Mouse (Mus musculus): Measurements from ENCODE around the gene Noa1. TPM values are rescaled to one million over a fixed set of nuclear protein-coding genes. Genes with fewer than 3 reads are reported as not detected.

Gene Noa1
- polyA plus RNA-seq, 1 experiment = 20.2 TPM

- Histone ChIP-seq H3K79me2 (ENCODE audit: control insufficient read depth, insufficient read depth) (peaks cover 33% of the 10 kb centered on the region), H3K4me3 (no peak overlapping the region), H3K4me2 (ENCODE audit: low read depth) (no peak overlapping the region), H3K36me3 (ENCODE audit: control insufficient read depth, insufficient read depth) (peaks cover 27% of the 10 kb centered on the region), H3ac (ENCODE audit: control insufficient read depth, insufficient read length) (no peak overlapping the region), H3K27me3 (ENCODE audit: control insufficient read depth, insufficient read depth, insufficient read length) (no peaks in the 10 kb centered on the region)
- TF ChIP-seq MYOD1 (IDR thresholded peaks at IDR 0.05; ENCODE audit: control insufficient read depth in 1 of 3, insufficient read length in 2 of 3, low read depth in 2 of 3) = no peak
- no peak for TF ChIP-seq TCF3 (IDR thresholded peaks at IDR 0.05; ENCODE audit: insufficient read length, low read depth)
- no peak for TF ChIP-seq REST (IDR thresholded peaks at IDR 0.05; ENCODE audit: insufficient read depth, insufficient read length)
- TF ChIP-seq POLR2AphosphoS2 (IDR thresholded peaks at IDR 0.05; ENCODE audit: insufficient read length, low read depth) = no peak
- TF ChIP-seq TCF12 (IDR thresholded peaks at IDR 0.05; ENCODE audit: insufficient read depth, poor library complexity, severe bottlenecking) = no peak
- TF ChIP-seq CEBPB (IDR thresholded peaks at IDR 0.05; ENCODE audit: insufficient read depth, poor library complexity, severe bottlenecking) = no peak
- TF ChIP-seq MYOG (IDR thresholded peaks at IDR 0.05; ENCODE audit: control insufficient read depth in 1 of 3, insufficient read depth in 1 of 3, insufficient read length in 2 of 3, low read depth in 2 of 3) = no peak
- no peak for TF ChIP-seq E2F4 (IDR thresholded peaks at IDR 0.05; ENCODE audit: insufficient read depth)
- no peak for TF ChIP-seq POLR2A (IDR thresholded peaks at IDR 0.05; ENCODE audit: insufficient read length, low read depth)
- no peak for TF ChIP-seq SRF (IDR thresholded peaks at IDR 0.05; ENCODE audit: control insufficient read depth, insufficient read length, low read depth)
- TF ChIP-seq MAX (IDR thresholded peaks at IDR 0.05; ENCODE audit: low read depth) = no peak
- TF ChIP-seq USF1 (IDR thresholded peaks at IDR 0.05; ENCODE audit: low read depth) = no peak
Observed at GRCm38 (mm10) chr5:77277204-77277603, 32.7 kb downstream of the Noa1 start.

- H3K4me3 ChIP-seq = no peak overlapping the region
- no peak overlapping the region for H3ac ChIP-seq (ENCODE audit: control insufficient read depth, insufficient read length)
- peaks cover 42% of the 10 kb centered on the region for H3K79me2 ChIP-seq (ENCODE audit: control insufficient read depth, insufficient read depth)
- H3K4me2 ChIP-seq (ENCODE audit: low read depth) = no peak overlapping the region
- peaks cover 27% of the 10 kb centered on the region for H3K36me3 ChIP-seq (ENCODE audit: control insufficient read depth, insufficient read depth)
- H3K27me3 ChIP-seq (ENCODE audit: control insufficient read depth, insufficient read depth, insufficient read length) = no peaks in the 10 kb centered on the region
- TF ChIP-seq POLR2A (IDR thresholded peaks at IDR 0.05; ENCODE audit: insufficient read length, low read depth) (no peak), E2F4 (IDR thresholded peaks at IDR 0.05; ENCODE audit: insufficient read depth) (no peak), CEBPB (IDR thresholded peaks at IDR 0.05; ENCODE audit: insufficient read depth, poor library complexity, severe bottlenecking) (no peak), TCF3 (IDR thresholded peaks at IDR 0.05; ENCODE audit: insufficient read length, low read depth) (no peak)
Observed at GRCm38 (mm10) chr5:77275950-77276349, 33.9 kb downstream of the Noa1 start.

- Histone ChIP-seq H3K79me2 (ENCODE audit: control insufficient read depth, insufficient read depth) (peaks cover 67% of the 10 kb centered on the region), H3K4me3 (no peak overlapping the region), H3K27me3 (ENCODE audit: control insufficient read depth, insufficient read depth, insufficient read length) (no peaks in the 10 kb centered on the region), H3K36me3 (ENCODE audit: control insufficient read depth, insufficient read depth) (peaks cover 34% of the 10 kb centered on the region), H3K4me2 (ENCODE audit: low read depth) (no peak overlapping the region), H3ac (ENCODE audit: control insufficient read depth, insufficient read length) (no peak overlapping the region)
- no peak for TF ChIP-seq MAX (IDR thresholded peaks at IDR 0.05; ENCODE audit: low read depth)
- no peak for TF ChIP-seq SRF (IDR thresholded peaks at IDR 0.05; ENCODE audit: control insufficient read depth, insufficient read length, low read depth)
- TF ChIP-seq TCF12 (IDR thresholded peaks at IDR 0.05; ENCODE audit: insufficient read depth, poor library complexity, severe bottlenecking) = no peak
- TF ChIP-seq REST (IDR thresholded peaks at IDR 0.05; ENCODE audit: insufficient read depth, insufficient read length) = no peak
- TF ChIP-seq MYOG (IDR thresholded peaks at IDR 0.05; ENCODE audit: control insufficient read depth in 1 of 3, insufficient read depth in 1 of 3, insufficient read length in 2 of 3, low read depth in 2 of 3) = no peak
- TF ChIP-seq CEBPB (IDR thresholded peaks at IDR 0.05; ENCODE audit: insufficient read depth, poor library complexity, severe bottlenecking) = no peak
- TF ChIP-seq MYOD1 (IDR thresholded peaks at IDR 0.05; ENCODE audit: control insufficient read depth in 1 of 3, insufficient read length in 2 of 3, low read depth in 2 of 3) = no peak
- no peak for TF ChIP-seq POLR2A (IDR thresholded peaks at IDR 0.05; ENCODE audit: insufficient read length, low read depth)
- no peak for TF ChIP-seq POLR2AphosphoS2 (IDR thresholded peaks at IDR 0.05; ENCODE audit: insufficient read length, low read depth)
- TF ChIP-seq E2F4 (IDR thresholded peaks at IDR 0.05; ENCODE audit: insufficient read depth) = no peak
- TF ChIP-seq TCF3 (IDR thresholded peaks at IDR 0.05; ENCODE audit: insufficient read length, low read depth) = no peak
- TF ChIP-seq USF1 (IDR thresholded peaks at IDR 0.05; ENCODE audit: low read depth) = no peak
Observed at GRCm38 (mm10) chr5:77273151-77273550, 36.7 kb downstream of the Noa1 start.

- no peak for TF ChIP-seq SRF (IDR thresholded peaks at IDR 0.05; ENCODE audit: control insufficient read depth, insufficient read length, low read depth)
- TF ChIP-seq MAX (IDR thresholded peaks at IDR 0.05; ENCODE audit: low read depth) = no peak
- no peak for TF ChIP-seq USF1 (IDR thresholded peaks at IDR 0.05; ENCODE audit: low read depth)
- TF ChIP-seq MYOG (IDR thresholded peaks at IDR 0.05; ENCODE audit: control insufficient read depth in 1 of 3, insufficient read depth in 1 of 3, insufficient read length in 2 of 3, low read depth in 2 of 3) = no peak
- TF ChIP-seq E2F4 (IDR thresholded peaks at IDR 0.05; ENCODE audit: insufficient read depth) = no peak
- no peak for TF ChIP-seq TCF12 (IDR thresholded peaks at IDR 0.05; ENCODE audit: insufficient read depth, poor library complexity, severe bottlenecking)
- no peak for TF ChIP-seq POLR2A (IDR thresholded peaks at IDR 0.05; ENCODE audit: insufficient read length, low read depth)
- no peak for TF ChIP-seq MYOD1 (IDR thresholded peaks at IDR 0.05; ENCODE audit: control insufficient read depth in 1 of 3, insufficient read length in 2 of 3, low read depth in 2 of 3)
- no peak for TF ChIP-seq CEBPB (IDR thresholded peaks at IDR 0.05; ENCODE audit: insufficient read depth, poor library complexity, severe bottlenecking)
- TF ChIP-seq TCF3 (IDR thresholded peaks at IDR 0.05; ENCODE audit: insufficient read length, low read depth) = no peak
- TF ChIP-seq REST (IDR thresholded peaks at IDR 0.05; ENCODE audit: insufficient read depth, insufficient read length) = no peak
- TF ChIP-seq POLR2AphosphoS2 (IDR thresholded peaks at IDR 0.05; ENCODE audit: insufficient read length, low read depth) = no peak
- Histone ChIP-seq H3K27me3 (ENCODE audit: control insufficient read depth, insufficient read depth, insufficient read length) (no peaks in the 10 kb centered on the region), H3K79me2 (ENCODE audit: control insufficient read depth, insufficient read depth) (peaks cover 66% of the 10 kb centered on the region), H3K36me3 (ENCODE audit: control insufficient read depth, insufficient read depth) (peaks cover 15% of the 10 kb centered on the region), H3K4me3 (no peak overlapping the region), H3ac (ENCODE audit: control insufficient read depth, insufficient read length) (no peak overlapping the region), H3K4me2 (ENCODE audit: low read depth) (no peak overlapping the region)
Observed at GRCm38 (mm10) chr5:77269399-77269798, 40.5 kb downstream of the Noa1 start.

Data from myocyte (in vitro differentiated cells).